11 mouse cellular contexts compared by ENCODE assay signal in genomic region chr6:47404419-47405382, GRCm38 (mm10). TPM values are rescaled to one million over a fixed set of nuclear protein-coding genes. Genes with fewer than 3 reads are reported as not detected.
DNase-seq lines count a peak whose midpoint lies in the region; ATAC-seq and TF ChIP-seq lines count a peak whose summit lies in the region.
"Had no signal": no experiment of that assay in that cellular context is flagged by ENCODE, and none has a peak within 500 bp of the region (broad histone marks: within the 10 kb centered on the region; RNA-seq: fewer than 3 reads in every experiment).

No protein-coding gene starts in this region.

- no peak for TF ChIP-seq CTCF in forebrain, postnatal 0 days (IDR thresholded peaks at IDR 0.05; ENCODE audit: low read depth)
- TF ChIP-seq CTCF in liver, adult 2 months (IDR thresholded peaks at IDR 0.05; ENCODE audit: low read depth, low read length): no peak
- TF ChIP-seq CTCF in heart, postnatal 0 days (IDR thresholded peaks at IDR 0.05; ENCODE audit: low read depth): no peak

- TF ChIP-seq POLR2A in liver, adult 2 months (IDR thresholded peaks at IDR 0.05; ENCODE audit: extremely low read depth, insufficient read depth, low read length): no peak

- H3K27ac ChIP-seq in forebrain, postnatal 0 days (ENCODE audit: low read depth, low read length): no peak overlapping the region
- no peak overlapping the region for H3K27ac ChIP-seq in forebrain, embryonic 13.5 days
- peak overlapping the region; percentile 90 for H3K27ac ChIP-seq in liver, adult 2 months (replicated peaks; ENCODE audit: insufficient read depth, low read depth, low read length)
- H3K27ac ChIP-seq in heart, postnatal 0 days (ENCODE audit: low read depth): no peak overlapping the region
- H3K27ac ChIP-seq in midbrain, embryonic 13.5 days: no peak overlapping the region
- H3K27ac ChIP-seq: hindbrain, embryonic 13.5 days had no signal

- no peaks in the 10 kb centered on the region for H3K27me3 ChIP-seq in forebrain, postnatal 0 days (ENCODE audit: insufficient read depth, low read length)
- no peaks in the 10 kb centered on the region for H3K27me3 ChIP-seq in forebrain, embryonic 13.5 days
- no peaks in the 10 kb centered on the region; the same call in 1 of the 2 replicates for H3K27me3 ChIP-seq in liver, adult 2 months (ENCODE audit: control insufficient read depth, insufficient read depth, low read length)
- no peaks in the 10 kb centered on the region for H3K27me3 ChIP-seq in heart, postnatal 0 days (ENCODE audit: control insufficient read depth, insufficient read depth, low read length)
- H3K27me3 ChIP-seq in midbrain, embryonic 13.5 days: no peaks in the 10 kb centered on the region
- H3K27me3 ChIP-seq: hindbrain, embryonic 13.5 days had no signal

- no peaks in the 10 kb centered on the region for H3K4me1 ChIP-seq in forebrain, postnatal 0 days (ENCODE audit: insufficient read depth)
- no peaks in the 10 kb centered on the region for H3K4me1 ChIP-seq in forebrain, embryonic 13.5 days
- peaks cover 6% of the 10 kb centered on the region; the same call in 1 of the 2 replicates for H3K4me1 ChIP-seq in liver, adult 2 months (ENCODE audit: control insufficient read depth, insufficient read depth, low read length)
- H3K4me1 ChIP-seq in heart, postnatal 0 days (ENCODE audit: control insufficient read depth, insufficient read depth): no peaks in the 10 kb centered on the region
- no peaks in the 10 kb centered on the region for H3K4me1 ChIP-seq in midbrain, embryonic 13.5 days (replicated peaks)
- H3K4me1 ChIP-seq: hindbrain, embryonic 13.5 days had no signal

- no peak for TF ChIP-seq EP300 in heart, postnatal 0 days (IDR thresholded peaks at IDR 0.05; ENCODE audit: low read depth)

- no peaks in the 10 kb centered on the region for H3K79me2 ChIP-seq in liver, adult 2 months (ENCODE audit: control insufficient read depth, insufficient read depth, low read length)

- no peaks in the 10 kb centered on the region for H3K36me3 ChIP-seq in forebrain, postnatal 0 days (ENCODE audit: insufficient read depth)
- no peaks in the 10 kb centered on the region for H3K36me3 ChIP-seq in forebrain, embryonic 13.5 days (ENCODE audit: poor library complexity, severe bottlenecking)
- no peaks in the 10 kb centered on the region for H3K36me3 ChIP-seq in liver, adult 2 months (ENCODE audit: control insufficient read depth, insufficient read depth, low read length)
- no peaks in the 10 kb centered on the region for H3K36me3 ChIP-seq in heart, postnatal 0 days (replicated peaks; ENCODE audit: control insufficient read depth, insufficient read depth, low read length)
- no peaks in the 10 kb centered on the region for H3K36me3 ChIP-seq in midbrain, embryonic 13.5 days
- H3K36me3 ChIP-seq: hindbrain, embryonic 13.5 days had no signal

- H3K4me3 ChIP-seq in forebrain, postnatal 0 days (ENCODE audit: low read depth, low read length): no peak overlapping the region
- H3K4me3 ChIP-seq in forebrain, embryonic 13.5 days: no peak overlapping the region
- H3K4me3 ChIP-seq in liver, adult 2 months (ENCODE audit: insufficient read depth, low read depth, low read length): no peak overlapping the region
- H3K4me3 ChIP-seq in heart, postnatal 0 days (ENCODE audit: low read depth, low read length): no peak overlapping the region
- no peak overlapping the region for H3K4me3 ChIP-seq in midbrain, embryonic 13.5 days (replicated peaks)
- H3K4me3 ChIP-seq: hindbrain, embryonic 13.5 days; megakaryocyte, embryonic 14.5 days had no signal

- H3K9me3 ChIP-seq in forebrain, postnatal 0 days (ENCODE audit: low read length): no peaks in the 10 kb centered on the region
- no peaks in the 10 kb centered on the region for H3K9me3 ChIP-seq in forebrain, embryonic 13.5 days (replicated peaks)
- H3K9me3 ChIP-seq in heart, postnatal 0 days (replicated peaks; ENCODE audit: control insufficient read depth, low read length): no peaks in the 10 kb centered on the region
- H3K9me3 ChIP-seq in midbrain, embryonic 13.5 days: no peaks in the 10 kb centered on the region
- H3K9me3 ChIP-seq: hindbrain, embryonic 13.5 days; megakaryocyte, embryonic 14.5 days had no signal

- H3K4me2 ChIP-seq in forebrain, postnatal 0 days (ENCODE audit: low read depth): 0 out of 2 replicates have a peak overlapping the region, but pooled peaks have one; percentile 5
- H3K4me2 ChIP-seq in forebrain, embryonic 13.5 days: no peak overlapping the region
- H3K4me2 ChIP-seq in heart, postnatal 0 days (ENCODE audit: low read depth, low read length): no peak overlapping the region
- H3K4me2 ChIP-seq in midbrain, embryonic 13.5 days (replicated peaks): no peak overlapping the region
- H3K4me2 ChIP-seq: hindbrain, embryonic 13.5 days had no signal

- 0 out of 2 replicates have a peak, but pooled peaks have one; percentile 16 for ATAC-seq in forebrain, postnatal 0 days
- no peak for ATAC-seq in forebrain, embryonic 13.5 days
- no peak for ATAC-seq in heart, postnatal 0 days (ENCODE audit: insufficient read depth, low read depth)
- no peak for ATAC-seq in midbrain, embryonic 13.5 days

- DNase-seq in forebrain, postnatal 0 days: peak; percentile 74
- peak; percentile 88 for DNase-seq in liver, adult 2 months (ENCODE audit: extremely low read depth, low read depth, low spot score)
- DNase-seq in liver: no peak
- peak; percentile 35 for DNase-seq in heart, postnatal 0 days (ENCODE audit: low spot score)
- peak; percentile 17 for DNase-seq in lung, postnatal 14 days
- DNase-seq in thymus, postnatal 25 days: no peak
- DNase-seq: cerebellum, adult 11-12 months had no signal

- H3K9ac ChIP-seq in forebrain, postnatal 0 days: no peak overlapping the region
- no peak overlapping the region for H3K9ac ChIP-seq in forebrain, embryonic 13.5 days
- H3K9ac ChIP-seq in liver, adult 2 months (ENCODE audit: low read depth, low read length): no peak overlapping the region
- no peak overlapping the region for H3K9ac ChIP-seq in heart, postnatal 0 days (replicated peaks; ENCODE audit: low read depth, low read length)
- no peak overlapping the region for H3K9ac ChIP-seq in midbrain, embryonic 13.5 days (replicated peaks)
- H3K9ac ChIP-seq: hindbrain, embryonic 13.5 days had no signal

- WGBS in forebrain, postnatal 0 days: 64% methylated on average over 11 of the region's 11 CpGs
- 87% methylated on average over 11 of the region's 11 CpGs for WGBS in forebrain, embryonic 13.5 days
- 37% methylated on average over 11 of the region's 11 CpGs for WGBS in liver, adult 2 months
- 72% methylated on average over 11 of the region's 11 CpGs for WGBS in heart, postnatal 0 days
- 89% methylated on average over 11 of the region's 11 CpGs for WGBS in midbrain, embryonic 13.5 days

RNA-seq across cellular contexts. Expression of gene Cul1, which starts 48.5 kb away (rescaled TPM):
- 140 and 158 TPM in 2 replicates for total RNA-seq in forebrain, postnatal 0 days (2014; rRNA removed)
- 106 and 119 TPM in 2 replicates for polyA plus RNA-seq in forebrain, postnatal 0 days (2015; fragmentation: Nextera tagmentation; extraction: Ambion mirVana)
- 179 TPM in 2 replicates for polyA plus RNA-seq in forebrain, embryonic 13.5 days (2015; fragmentation: Nextera tagmentation; extraction: Ambion mirVana)
- total RNA-seq in liver, adult 2 months (2014; rRNA removed): 51.0 and 55.0 TPM in 2 replicates
- 13.5 and 15.4 TPM in 2 replicates for polyA plus RNA-seq in liver, adult 2 months (2012; rRNA removed)
- total RNA-seq in heart, postnatal 0 days (2014; rRNA removed; ENCODE audit: low replicate concordance): 55.8 and 148 TPM in 2 replicates
- polyA plus RNA-seq in heart, postnatal 0 days (2015; fragmentation: Nextera tagmentation; extraction: Ambion mirVana): 67.9 and 78.5 TPM in 2 replicates
- 135 and 138 TPM in 2 replicates for polyA plus RNA-seq in midbrain, embryonic 13.5 days (2015; fragmentation: Nextera tagmentation; extraction: Ambion mirVana)

Comparison
In these comparisons a context has a peak if more than half of its experiments do, and no peak if none do; other contexts are left out.
1. DNase-seq: peak in forebrain, postnatal 0 days (single experiment), liver, adult 2 months (single experiment), heart, postnatal 0 days (single experiment) and lung, postnatal 14 days (single experiment); none in liver (single experiment) and thymus, postnatal 25 days (single experiment).